Mouse (Mus musculus) MEL (cell line): ENCODE data around the gene Pacsin1.

Experiments used
- CHD2 ChIP-seq: IDR thresholded peaks from 2 replicates; pipeline ENCODE4 v1.6.1; 2011; ENCODE audit warnings: low read length, improper control_type of control experiment
- CTCF ChIP-seq, 3 experiments: IDR thresholded peaks in 2 of 3; conservative IDR thresholded peaks in 1 of 3; 2 replicates each; pipeline ENCODE4 v1.5.1; 2011 to 2012; ENCODE audit warnings: low read length in 3 of 3, low read depth in 2 of 3, mild to moderate bottlenecking in 2 of 3, improper control_type of control experiment in 1 of 3, inconsistent platforms in 1 of 3, mixed read lengths in 1 of 3, moderate library complexity in 1 of 3; ENCODE audit not compliant: control insufficient read depth in 1 of 3, insufficient read depth in 1 of 3, poor library complexity in 1 of 3, severe bottlenecking in 1 of 3
- ETS1 ChIP-seq: IDR thresholded peaks from 2 replicates; pipeline ENCODE4 v1.6.1; 2012; ENCODE audit warnings: low read depth, mild to moderate bottlenecking, inconsistent platforms, low read length, improper control_type of control experiment, moderate library complexity
- GATA1 ChIP-seq: IDR thresholded peaks from 2 replicates; pipeline ENCODE4 v1.6.1; 2011; ENCODE audit warnings: low read depth, low read length, improper control_type of control experiment
- HCFC1 ChIP-seq: IDR thresholded peaks from 2 replicates; pipeline ENCODE4 v1.6.1; 2012; ENCODE audit warnings: low read depth, mild to moderate bottlenecking, inconsistent platforms, low read length, improper control_type of control experiment, moderate library complexity
- JUND ChIP-seq: IDR thresholded peaks from 2 replicates; pipeline ENCODE4 v1.6.1; 2011; ENCODE audit warnings: low read depth, mild to moderate bottlenecking, improper control_type of control experiment, low read length
- MEF2A ChIP-seq: IDR thresholded peaks from 2 replicates; pipeline ENCODE4 v1.6.1; 2014; ENCODE audit warnings: low read depth, mild to moderate bottlenecking, inconsistent platforms, low read length, improper control_type of control experiment; ENCODE audit not compliant: poor library complexity, insufficient replicate concordance, severe bottlenecking; ENCODE audit errors: extremely low read depth
- POLR2A ChIP-seq, 2 experiments: IDR thresholded peaks; 2 replicates each; pipeline ENCODE4 v1.6.1; 2011 to 2012; ENCODE audit warnings: low read length in 2 of 2, mild to moderate bottlenecking in 2 of 2, control low read depth in 1 of 2, improper control_type of control experiment in 1 of 2, low read depth in 1 of 2, moderate library complexity in 1 of 2; ENCODE audit not compliant: control insufficient read depth in 1 of 2, insufficient read depth in 1 of 2, poor library complexity in 1 of 2
- ZKSCAN1 ChIP-seq: IDR thresholded peaks from 2 replicates; pipeline ENCODE4 v1.6.1; 2012; ENCODE audit warnings: low read depth, mild to moderate bottlenecking, inconsistent platforms, low read length, improper control_type of control experiment, moderate library complexity

DNA sequence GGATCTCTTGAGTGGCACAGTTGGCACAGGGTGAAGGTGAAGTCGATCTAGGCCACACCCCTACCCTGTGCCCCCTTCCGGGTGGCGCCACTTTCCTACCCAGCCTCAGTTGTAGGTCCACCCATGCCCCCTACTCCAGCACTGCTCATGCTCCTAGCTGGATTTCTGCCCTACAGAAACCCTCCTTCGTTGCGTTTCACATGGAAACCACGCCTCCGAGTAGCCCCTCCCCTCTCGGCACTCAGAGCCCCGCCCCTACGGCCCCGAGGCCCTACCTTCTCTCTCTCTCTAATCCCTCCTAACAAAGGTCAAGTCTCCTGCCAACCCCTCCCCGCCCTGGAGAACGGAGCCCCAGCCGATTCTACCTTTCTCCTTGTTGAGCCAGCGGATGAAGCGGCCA lies 61.5 kb downstream of the Pacsin1 start:
- TF ChIP-seq ZKSCAN1, result no peak
- no peak for TF ChIP-seq MEF2A
- no peak for TF ChIP-seq CTCF (IDR thresholded peaks at IDR 0.05 in 2 of 3, conservative IDR thresholded peaks at IDR 0.05 in 1 of 3; ENCODE audit: control insufficient read depth in 1 of 3, insufficient read depth in 1 of 3, low read depth in 2 of 3, low read length in 3 of 3, poor library complexity in 1 of 3, severe bottlenecking in 1 of 3)
- no peak for TF ChIP-seq JUND
- no peak for TF ChIP-seq CHD2
- TF ChIP-seq POLR2A (IDR thresholded peaks at IDR 0.05; ENCODE audit: control insufficient read depth in 1 of 2, insufficient read depth in 1 of 2, low read depth in 1 of 2, low read length in 2 of 2, poor library complexity in 1 of 2), result no peak
- no peak for TF ChIP-seq HCFC1
- TF ChIP-seq ETS1, result no peak
- no peak for TF ChIP-seq GATA1
